Comparison of ENCODE assay signal across 9 mouse cellular contexts in genomic region chr5:137671443-137672240, GRCm38 (mm10). TPM values are rescaled to one million over a fixed set of nuclear protein-coding genes. Genes with fewer than 3 reads are reported as not detected.
DNase-seq lines count a peak whose midpoint lies in the region; ATAC-seq lines count a peak whose summit lies in the region.
"Had no signal": no experiment of that assay in that cellular context is flagged by ENCODE, and none has a peak within 500 bp of the region (broad histone marks: within the 10 kb centered on the region; RNA-seq: fewer than 3 reads in every experiment).

No protein-coding gene starts in this region.

- no peaks in the 10 kb centered on the region for H3K4me1 ChIP-seq in midbrain, embryonic 11.5 days (ENCODE audit: control insufficient read depth, insufficient read depth, low read length)
- no peaks in the 10 kb centered on the region for H3K4me1 ChIP-seq in midbrain, embryonic 16.5 days (ENCODE audit: control insufficient read depth, insufficient read depth, low read length)
- H3K4me1 ChIP-seq in heart, embryonic 11.5 days (ENCODE audit: control insufficient read depth, insufficient read depth, low read length): peaks cover 26% of the 10 kb centered on the region

- WGBS in midbrain, embryonic 11.5 days: 61% methylated on average over 9 of the region's 9 CpGs
- WGBS in midbrain, embryonic 16.5 days: 51% methylated on average over 9 of the region's 9 CpGs
- 18% methylated on average over 9 of the region's 9 CpGs for WGBS in heart, embryonic 11.5 days (ENCODE audit: insufficient replicate concordance)

- no peak overlapping the region for H3K27ac ChIP-seq in midbrain, embryonic 11.5 days (ENCODE audit: low read depth, low read length)
- no peak overlapping the region for H3K27ac ChIP-seq in midbrain, embryonic 16.5 days (ENCODE audit: low read length)
- H3K27ac ChIP-seq in heart, embryonic 11.5 days (ENCODE audit: low read depth, low read length): peak overlapping the region; percentile 89

- H3K4me2 ChIP-seq in midbrain, embryonic 11.5 days: no peak overlapping the region
- no peak overlapping the region for H3K4me2 ChIP-seq in midbrain, embryonic 16.5 days (ENCODE audit: low read length)
- peak overlapping the region; percentile 37 for H3K4me2 ChIP-seq in heart, embryonic 11.5 days

- H3K9ac ChIP-seq in midbrain, embryonic 11.5 days (ENCODE audit: low read length): peak overlapping the region; percentile 12; the same call in 1 of the 2 replicates
- H3K9ac ChIP-seq in midbrain, embryonic 16.5 days (ENCODE audit: low read depth, low read length): no peak overlapping the region; the same call in 1 of the 2 replicates
- peak overlapping the region; percentile 50 for H3K9ac ChIP-seq in heart, embryonic 11.5 days (ENCODE audit: low read depth, low read length)

- DNase-seq in midbrain, embryonic 11.5 days (ENCODE audit: low spot score, missing footprints): peak; percentile 79
- DNase-seq in c-Kit-positive CD71-negative TER-119-negative erythroid progenitor cells, embryonic 14.5 days (ENCODE audit: low read depth): peak; percentile 62
- DNase-seq in kidney, postnatal 10 days: peak; percentile 77
- DNase-seq in lung, postnatal 14 days: peak; percentile 67
- peak; percentile 87 for DNase-seq in testis, postnatal 14 days (ENCODE audit: low spot score)
- DNase-seq in spleen, postnatal 36 days (ENCODE audit: low spot score in 2 of 2): no peak

- H3K36me3 ChIP-seq in midbrain, embryonic 11.5 days (ENCODE audit: control insufficient read depth, insufficient read depth, low read length): peaks cover 6% of the 10 kb centered on the region; the same call in 1 of the 2 replicates
- peaks cover 5% of the 10 kb centered on the region; the same call in 1 of the 2 replicates for H3K36me3 ChIP-seq in midbrain, embryonic 16.5 days (ENCODE audit: control insufficient read depth, insufficient read depth, low read length)
- 0 out of 2 replicates have a peak, but pooled peaks cover 1% of the 10 kb centered on the region for H3K36me3 ChIP-seq in heart, embryonic 11.5 days (ENCODE audit: control insufficient read depth, insufficient read depth, low read length)

- ATAC-seq in midbrain, embryonic 11.5 days (ENCODE audit: low FRiP score): no peak
- ATAC-seq in midbrain, embryonic 16.5 days: no peak
- peak; percentile 58; the same call in 1 of the 2 replicates for ATAC-seq in heart, embryonic 11.5 days (replicated peaks; ENCODE audit: insufficient number of reproducible peaks, low FRiP score, low TSS enrichment)

- no peaks in the 10 kb centered on the region for H3K9me3 ChIP-seq in midbrain, embryonic 11.5 days (ENCODE audit: control insufficient read depth, low read length)
- no peaks in the 10 kb centered on the region for H3K9me3 ChIP-seq in midbrain, embryonic 16.5 days (replicated peaks; ENCODE audit: control insufficient read depth, low read length, poor library complexity, severe bottlenecking)
- no peaks in the 10 kb centered on the region for H3K9me3 ChIP-seq in heart, embryonic 11.5 days (replicated peaks; ENCODE audit: control insufficient read depth, low read length)

- H3K4me3 ChIP-seq in midbrain, embryonic 11.5 days (ENCODE audit: low read depth, low read length): no peak overlapping the region
- H3K4me3 ChIP-seq in midbrain, embryonic 16.5 days (ENCODE audit: low read depth, low read length): no peak overlapping the region
- no peak overlapping the region for H3K4me3 ChIP-seq in heart, embryonic 11.5 days (ENCODE audit: low read depth, low read length)

- no peaks in the 10 kb centered on the region for H3K27me3 ChIP-seq in midbrain, embryonic 11.5 days (ENCODE audit: control insufficient read depth, insufficient read depth, low read length)
- H3K27me3 ChIP-seq in midbrain, embryonic 16.5 days (ENCODE audit: control insufficient read depth, insufficient read depth, low read depth, low read length): no peaks in the 10 kb centered on the region
- no peaks in the 10 kb centered on the region for H3K27me3 ChIP-seq in heart, embryonic 11.5 days (ENCODE audit: control insufficient read depth, insufficient read depth, low read length)

RNA-seq across cellular contexts. Expression of gene Agfg2, which starts 12.9 kb away (rescaled TPM):
- 13.6 and 14.9 TPM in 2 replicates for polyA plus RNA-seq in midbrain, embryonic 11.5 days (2014; fragmentation: Nextera tagmentation; extraction: Ambion mirVana)
- 15.8 and 20.4 TPM in 2 replicates for polyA plus RNA-seq in midbrain, embryonic 16.5 days (2015; fragmentation: Nextera tagmentation; extraction: Ambion mirVana)
- 19.9 TPM in 2 replicates for polyA plus RNA-seq in heart, embryonic 11.5 days (2014; fragmentation: Nextera tagmentation; extraction: Ambion mirVana)

RNA-seq across cellular contexts. Expression of gene Irs3, which starts 26.1 kb away (rescaled TPM):
- 0.19 and 0.34 TPM in 2 replicates for polyA plus RNA-seq in midbrain, embryonic 11.5 days (2014; fragmentation: Nextera tagmentation; extraction: Ambion mirVana)
- polyA plus RNA-seq in midbrain, embryonic 16.5 days (2015; fragmentation: Nextera tagmentation; extraction: Ambion mirVana): 0.15 and 0.16 TPM in 2 replicates
- 0.23 TPM in 2 replicates for polyA plus RNA-seq in heart, embryonic 11.5 days (2014; fragmentation: Nextera tagmentation; extraction: Ambion mirVana)
- polyA plus RNA-seq: brain, embryonic 14.5 days had no signal

RNA-seq across cellular contexts. Expression of gene Sap25, which starts 30.5 kb away (rescaled TPM):
- polyA plus RNA-seq in midbrain, embryonic 11.5 days (2014; fragmentation: Nextera tagmentation; extraction: Ambion mirVana): 4.5 and 6.8 TPM in 2 replicates
- 5.9 and 6.7 TPM in 2 replicates for polyA plus RNA-seq in midbrain, embryonic 16.5 days (2015; fragmentation: Nextera tagmentation; extraction: Ambion mirVana)
- 3.9 and 5.6 TPM in 2 replicates for polyA plus RNA-seq in heart, embryonic 11.5 days (2014; fragmentation: Nextera tagmentation; extraction: Ambion mirVana)

RNA-seq across cellular contexts. Expression of gene Gm20605, which starts 42.7 kb away (rescaled TPM):
- 4.5 and 5.8 TPM in 2 replicates for polyA plus RNA-seq in midbrain, embryonic 11.5 days (2014; fragmentation: Nextera tagmentation; extraction: Ambion mirVana)
- 8.2 and 9.2 TPM in 2 replicates for polyA plus RNA-seq in midbrain, embryonic 16.5 days (2015; fragmentation: Nextera tagmentation; extraction: Ambion mirVana)
- polyA plus RNA-seq in heart, embryonic 11.5 days (2014; fragmentation: Nextera tagmentation; extraction: Ambion mirVana): 5.9 and 6.5 TPM in 2 replicates

RNA-seq across cellular contexts. Expression of gene Lrch4, which starts 42.7 kb away (rescaled TPM):
- polyA plus RNA-seq in midbrain, embryonic 11.5 days (2014; fragmentation: Nextera tagmentation; extraction: Ambion mirVana): 27.3 and 28.3 TPM in 2 replicates
- 18.8 and 19.2 TPM in 2 replicates for polyA plus RNA-seq in midbrain, embryonic 16.5 days (2015; fragmentation: Nextera tagmentation; extraction: Ambion mirVana)
- polyA plus RNA-seq in heart, embryonic 11.5 days (2014; fragmentation: Nextera tagmentation; extraction: Ambion mirVana): 26.0 and 28.0 TPM in 2 replicates

Comparison
In these comparisons a context has a peak if more than half of its experiments do, and no peak if none do; other contexts are left out.
1. DNase-seq: peak in midbrain, embryonic 11.5 days (single experiment), c-Kit-positive CD71-negative TER-119-negative erythroid progenitor cells, embryonic 14.5 days (single experiment), kidney, postnatal 10 days (single experiment), lung, postnatal 14 days (single experiment) and testis, postnatal 14 days (single experiment); none in spleen, postnatal 36 days (0 of 2).